Mouse (Mus musculus) hindbrain, embryonic 10.5 days (tissue): ENCODE data around the gene Tvp23a. TPM values are rescaled to one million over a fixed set of nuclear protein-coding genes. Genes with fewer than 3 reads are reported as not detected.

Experiments used
- DNase-seq: peaks from one replicate; pipeline ENCODE4 v3.0.0-alpha.2; 2017; ENCODE audit warnings: low spot score
- H3K27ac ChIP-seq: fragments of 300-500 bp; sonication (generic); 2 replicates; pipeline ENCODE4 v1.5.1; 2016; ENCODE audit warnings: mild to moderate bottlenecking, moderate library complexity
- H3K27me3 ChIP-seq: fragments of 300-500 bp; sonication (generic); 2 replicates; pipeline ENCODE4 v1.6.1; 2016; ENCODE audit warnings: mild to moderate bottlenecking; ENCODE audit not compliant: poor library complexity, insufficient read depth, severe bottlenecking
- H3K36me3 ChIP-seq: fragments of 300-500 bp; sonication (generic); 2 replicates; pipeline ENCODE4 v1.6.1; 2016; ENCODE audit warnings: mild to moderate bottlenecking, moderate library complexity
- H3K4me1 ChIP-seq: fragments of 300-500 bp; sonication (generic); replicated peaks from 2 replicates; pipeline ENCODE4 v1.6.1; 2016; ENCODE audit warnings: mild to moderate bottlenecking
- H3K4me3 ChIP-seq: fragments of 300-500 bp; sonication (generic); 2 replicates; pipeline ENCODE4 v1.5.1; 2016; ENCODE audit warnings: mild to moderate bottlenecking, moderate library complexity
- H3K9me3 ChIP-seq: fragments of 300-500 bp; sonication (generic); 2 replicates; pipeline ENCODE4 v1.6.1; 2016; ENCODE audit warnings: mild to moderate bottlenecking, moderate library complexity
- WGBS: fragments of 180-500 bp; shearing (Covaris S2); methylation state at CpG from one replicate; pipeline ENCODE4 v1.1.7; 2016; 5-methylcytosine and 5-hydroxymethylcytosine counted together
- polyA plus RNA-seq: library from polyadenylated mRNA; unstranded; fragments of >200 nt; fragmentation: Nextera tagmentation; extraction: Ambion mirVana; gene quantifications from 2 replicates; pipeline ENCODE4 v1.2.1, GENCODE M21; 2016

Gene Tvp23a
- polyA plus RNA-seq, 1 experiment from 2014 or later: 24.9 TPM

DNA sequence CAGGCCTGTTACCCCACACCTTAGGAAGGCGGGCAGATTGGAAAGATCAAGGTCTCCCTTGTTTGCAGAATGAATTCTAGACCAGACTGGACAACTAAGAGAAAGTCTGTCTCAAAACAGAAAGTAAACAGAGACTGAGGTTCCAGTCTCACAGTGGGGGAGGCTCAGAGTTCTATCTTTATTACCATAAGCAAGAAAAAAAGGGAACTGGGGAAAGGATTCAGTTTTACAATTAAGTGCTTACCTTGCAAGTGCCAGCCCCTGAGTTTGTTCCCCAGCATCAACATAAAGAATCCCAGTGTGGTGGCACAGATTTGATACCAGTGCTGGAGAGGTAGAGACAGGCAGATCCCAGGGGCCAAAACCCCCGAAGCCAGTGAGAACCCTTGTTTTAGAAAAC lies 28.8 kb upstream of the Tvp23a start:
- Histone ChIP-seq H3K4me1 (no peaks in the 10 kb centered on the region), H3K36me3 (no peaks in the 10 kb centered on the region), H3K9me3 (no peaks in the 10 kb centered on the region), H3K27me3 (no peaks in the 10 kb centered on the region), H3K4me3 (no peak overlapping the region), H3K27ac (no peak overlapping the region)
- no peak for DNase-seq
- 72% methylated on average over 2 of the region's 2 CpGs for WGBS

GRCm38 (mm10) chr16:10474956-10475355 lies 27.8 kb upstream of the Tvp23a start:
- H3K36me3 ChIP-seq: no peaks in the 10 kb centered on the region
- no peaks in the 10 kb centered on the region for H3K27me3 ChIP-seq
- no peaks in the 10 kb centered on the region for H3K9me3 ChIP-seq
- H3K4me1 ChIP-seq: no peaks in the 10 kb centered on the region
- DNase-seq: no peak
- WGBS: 79% methylated on average over 3 of the region's 3 CpGs
- no peak overlapping the region for H3K4me3 ChIP-seq
- H3K27ac ChIP-seq: no peak overlapping the region

DNA sequence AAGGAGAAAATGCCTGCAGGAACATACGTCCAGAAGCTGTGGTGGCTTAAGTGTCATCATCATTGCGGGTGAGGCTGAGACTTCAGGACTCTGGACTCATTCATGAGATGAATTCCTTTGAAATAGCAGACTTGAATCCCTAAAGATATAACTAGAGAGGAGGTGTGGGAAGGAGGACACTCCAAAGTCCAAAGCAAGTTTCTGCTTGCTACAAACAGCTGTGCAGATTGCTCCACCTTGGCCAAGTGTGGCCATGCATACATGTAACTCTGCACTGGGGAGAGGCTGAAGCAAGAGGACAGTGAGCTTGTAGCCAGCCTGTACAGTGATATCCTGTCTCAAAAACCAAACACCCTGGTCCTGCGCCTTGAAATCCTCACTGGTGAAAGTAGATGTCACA lies 24.8 kb upstream of the Tvp23a start:
- no peak overlapping the region for H3K27ac ChIP-seq
- no peak overlapping the region for H3K4me3 ChIP-seq
- no peaks in the 10 kb centered on the region for H3K36me3 ChIP-seq
- no peaks in the 10 kb centered on the region for H3K9me3 ChIP-seq
- no peaks in the 10 kb centered on the region for H3K4me1 ChIP-seq
- H3K27me3 ChIP-seq: no peaks in the 10 kb centered on the region
- DNase-seq: no peak
- WGBS: 90% methylated on average over 3 of the region's 3 CpGs

- H3K27me3 ChIP-seq: no peaks in the 10 kb centered on the region
- H3K27ac ChIP-seq: no peak overlapping the region
- WGBS: 79% methylated on average over 1 of the region's 1 CpGs
- H3K4me1 ChIP-seq: 0 out of 2 replicates have a peak, but pooled peaks cover 5% of the 10 kb centered on the region
- no peaks in the 10 kb centered on the region for H3K36me3 ChIP-seq
- H3K4me3 ChIP-seq: no peak overlapping the region
- DNase-seq: no peak
- H3K9me3 ChIP-seq: no peaks in the 10 kb centered on the region
These were observed 21.0 kb upstream of the Tvp23a start for GRCm38 (mm10) chr16:10468201-10468600.

GRCm38 (mm10) chr16:10467391-10468107 lies 20.4 kb upstream of the Tvp23a start:
- Histone ChIP-seq H3K27me3 (no peaks in the 10 kb centered on the region), H3K4me1 (0 out of 2 replicates have a peak, but pooled peaks cover 5% of the 10 kb centered on the region), H3K27ac (no peak overlapping the region), H3K36me3 (no peaks in the 10 kb centered on the region), H3K4me3 (no peak overlapping the region), H3K9me3 (no peaks in the 10 kb centered on the region)
- DNase-seq: no peak
- WGBS: 39% methylated on average over 11 of the region's 11 CpGs

DNA sequence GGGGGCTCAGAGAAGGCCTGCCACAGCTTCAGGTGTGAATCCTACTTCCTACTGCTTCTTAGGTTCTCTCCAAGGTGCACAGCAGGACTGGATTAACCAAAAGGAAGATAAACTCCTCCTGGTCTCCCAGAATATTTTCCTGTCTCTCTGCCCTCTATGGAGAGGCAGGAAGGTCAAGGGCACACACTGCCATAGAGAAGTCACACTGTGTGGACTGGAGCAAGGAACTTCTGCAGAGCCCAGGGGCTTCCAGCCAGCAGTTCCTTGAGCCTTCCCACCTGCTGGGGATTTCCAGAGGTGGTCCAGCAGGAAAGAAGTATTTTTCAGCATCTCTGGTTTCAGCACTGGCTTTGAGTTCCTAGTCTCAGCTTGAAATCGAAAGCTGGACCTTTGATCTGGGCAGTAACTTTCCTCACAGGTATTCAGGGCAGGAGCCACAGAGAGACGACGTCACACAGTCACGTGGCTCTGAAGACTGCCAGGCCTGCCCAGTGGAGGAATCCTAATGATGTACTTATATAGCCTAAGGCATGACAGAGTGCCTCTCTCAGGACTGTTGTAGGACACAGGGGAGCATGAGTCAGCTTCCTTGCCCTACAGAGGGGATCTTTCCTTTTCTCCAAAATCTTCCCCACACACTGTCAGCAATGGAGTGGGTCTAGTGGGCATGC lies 18.0 kb upstream of the Tvp23a start:
- no peak overlapping the region for H3K4me3 ChIP-seq
- H3K4me1 ChIP-seq: 0 out of 2 replicates have a peak, but pooled peaks cover 5% of the 10 kb centered on the region
- H3K9me3 ChIP-seq: no peaks in the 10 kb centered on the region
- 37% methylated on average over 4 of the region's 4 CpGs for WGBS
- H3K36me3 ChIP-seq: no peaks in the 10 kb centered on the region
- DNase-seq: no peak
- no peaks in the 10 kb centered on the region for H3K27me3 ChIP-seq
- H3K27ac ChIP-seq: no peak overlapping the region

GRCm38 (mm10) chr16:10461178-10461577 lies 14.0 kb upstream of the Tvp23a start:
- Histone ChIP-seq H3K4me3 (no peak overlapping the region), H3K27me3 (no peaks in the 10 kb centered on the region), H3K4me1 (0 out of 2 replicates have a peak, but pooled peaks cover 5% of the 10 kb centered on the region), H3K27ac (no peak overlapping the region), H3K36me3 (no peaks in the 10 kb centered on the region), H3K9me3 (no peaks in the 10 kb centered on the region)
- DNase-seq: no peak
- 92% methylated on average over 2 of the region's 2 CpGs for WGBS

- Histone ChIP-seq H3K9me3 (no peaks in the 10 kb centered on the region), H3K27ac (no peak overlapping the region), H3K4me3 (no peak overlapping the region), H3K4me1 (peaks cover 3% of the 10 kb centered on the region; the same call in 1 of the 2 replicates), H3K27me3 (no peaks in the 10 kb centered on the region), H3K36me3 (no peaks in the 10 kb centered on the region)
- no peak for DNase-seq
- 73% methylated on average over 2 of the region's 2 CpGs for WGBS
These were observed 13.0 kb upstream of the Tvp23a start for GRCm38 (mm10) chr16:10460188-10460587.

DNA sequence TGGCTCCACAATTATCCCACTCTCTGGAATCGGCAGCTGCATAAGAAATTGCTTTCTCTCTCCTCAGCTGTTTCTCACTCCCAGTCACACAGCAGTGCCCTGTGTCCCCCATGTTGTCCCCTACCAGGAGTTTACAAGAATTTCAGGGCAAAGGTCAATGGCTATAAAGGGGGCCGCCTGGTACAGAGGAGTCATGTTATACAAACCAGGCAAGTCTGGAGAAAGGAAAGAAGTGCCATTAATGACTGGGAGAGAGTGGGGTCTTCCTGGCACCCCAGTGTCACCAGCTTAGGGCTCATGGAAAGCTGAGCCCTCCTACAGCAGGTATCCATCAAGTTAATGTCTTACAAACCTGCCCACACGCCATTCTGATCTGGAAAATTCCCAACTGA lies 7.4 kb upstream of the Tvp23a start:
- no peak for DNase-seq
- Histone ChIP-seq H3K36me3 (no peaks in the 10 kb centered on the region), H3K4me1 (peaks cover 5% of the 10 kb centered on the region), H3K27me3 (no peaks in the 10 kb centered on the region), H3K4me3 (no peak overlapping the region), H3K27ac (no peak overlapping the region), H3K9me3 (no peaks in the 10 kb centered on the region)
- 46% methylated on average over 3 of the region's 3 CpGs for WGBS

DNA sequence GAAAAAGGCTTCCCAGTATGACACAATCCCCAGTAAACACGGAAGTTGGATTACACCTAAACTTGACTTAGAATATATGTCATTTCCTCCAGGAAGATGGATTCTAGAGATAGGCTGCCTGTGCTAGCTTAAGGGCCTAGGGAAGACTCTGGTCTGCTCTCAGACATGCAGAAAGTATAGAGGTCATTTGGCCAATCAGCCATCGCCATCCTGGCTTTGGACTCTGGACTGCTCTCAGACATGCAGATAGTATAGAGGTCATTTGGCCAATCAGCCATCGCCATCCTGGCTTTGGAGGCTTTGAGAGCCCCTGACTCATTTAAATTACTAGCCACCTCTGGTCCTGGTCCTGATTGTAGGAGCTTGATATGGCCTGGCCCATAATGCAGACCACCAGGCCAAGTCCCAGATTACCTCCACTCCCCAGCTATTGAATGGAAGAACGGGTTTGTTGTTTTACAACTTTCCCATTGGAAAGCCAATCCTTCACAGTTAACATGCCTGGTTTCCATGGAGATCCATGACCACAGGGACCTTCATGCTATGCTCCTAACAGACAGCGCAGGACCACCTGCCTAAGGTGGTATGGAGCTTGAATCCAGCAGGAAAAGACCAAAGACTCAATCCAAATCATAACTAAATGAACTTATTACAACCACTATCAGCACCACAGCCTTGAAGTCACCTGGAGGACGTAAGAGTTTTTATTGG lies 6.9 kb upstream of the Tvp23a start:
- WGBS: 80% methylated on average over 6 of the region's 6 CpGs
- Histone ChIP-seq H3K27me3 (no peaks in the 10 kb centered on the region), H3K9me3 (no peaks in the 10 kb centered on the region), H3K27ac (no peak overlapping the region), H3K36me3 (no peaks in the 10 kb centered on the region), H3K4me1 (peaks cover 5% of the 10 kb centered on the region), H3K4me3 (no peak overlapping the region)
- no peak for DNase-seq

DNA sequence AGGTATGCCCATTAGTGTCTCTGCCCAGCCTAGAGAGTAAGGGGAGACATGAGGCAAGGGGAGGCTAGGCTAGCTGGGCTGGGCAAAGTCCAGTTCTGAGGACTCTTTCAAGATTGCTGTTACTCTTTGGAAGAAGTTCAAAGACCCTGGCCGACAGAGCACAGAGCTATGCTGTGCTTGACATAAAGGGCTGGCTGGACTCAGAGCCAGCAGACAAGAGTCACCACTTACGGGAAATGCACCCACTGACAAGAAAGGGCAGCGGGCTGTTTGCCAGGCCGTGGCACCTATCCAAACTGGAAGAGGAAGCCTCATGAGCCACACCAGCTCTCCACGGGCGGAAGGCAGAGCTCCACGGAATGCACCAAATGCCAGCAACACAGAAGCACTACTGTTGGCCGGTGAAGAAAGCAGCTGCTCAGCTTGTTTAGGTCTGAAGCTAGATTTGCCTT lies 5.3 kb upstream of the Tvp23a start:
- no peak for DNase-seq
- Histone ChIP-seq H3K4me3 (no peak overlapping the region), H3K27me3 (no peaks in the 10 kb centered on the region), H3K36me3 (no peaks in the 10 kb centered on the region), H3K27ac (no peak overlapping the region), H3K9me3 (no peaks in the 10 kb centered on the region), H3K4me1 (peaks cover 11% of the 10 kb centered on the region)
- 89% methylated on average over 8 of the region's 8 CpGs for WGBS

DNA sequence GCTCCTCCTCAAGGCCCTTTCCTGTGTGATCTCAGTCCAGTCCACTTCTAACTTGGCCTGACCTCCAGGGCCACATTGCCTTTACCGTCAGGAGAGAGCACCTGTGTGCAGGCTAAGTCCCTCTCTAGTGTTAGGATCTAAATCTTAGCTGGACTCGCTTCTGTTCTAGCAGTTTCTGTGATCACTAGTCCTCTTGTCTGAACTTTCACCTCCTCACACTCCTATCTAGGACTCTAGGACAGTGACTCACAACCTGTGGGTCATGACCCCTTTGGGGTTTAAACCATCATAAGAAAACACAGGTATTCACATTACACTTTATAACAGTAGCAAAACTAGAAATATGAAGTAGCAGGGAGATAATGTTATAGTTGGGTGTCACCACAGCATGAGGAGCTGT lies 4.7 kb upstream of the Tvp23a start:
- Histone ChIP-seq H3K27ac (no peak overlapping the region), H3K4me1 (peaks cover 15% of the 10 kb centered on the region), H3K27me3 (no peaks in the 10 kb centered on the region), H3K36me3 (no peaks in the 10 kb centered on the region), H3K4me3 (no peak overlapping the region), H3K9me3 (no peaks in the 10 kb centered on the region)
- DNase-seq: no peak
- 82% methylated on average over 2 of the region's 2 CpGs for WGBS

DNA sequence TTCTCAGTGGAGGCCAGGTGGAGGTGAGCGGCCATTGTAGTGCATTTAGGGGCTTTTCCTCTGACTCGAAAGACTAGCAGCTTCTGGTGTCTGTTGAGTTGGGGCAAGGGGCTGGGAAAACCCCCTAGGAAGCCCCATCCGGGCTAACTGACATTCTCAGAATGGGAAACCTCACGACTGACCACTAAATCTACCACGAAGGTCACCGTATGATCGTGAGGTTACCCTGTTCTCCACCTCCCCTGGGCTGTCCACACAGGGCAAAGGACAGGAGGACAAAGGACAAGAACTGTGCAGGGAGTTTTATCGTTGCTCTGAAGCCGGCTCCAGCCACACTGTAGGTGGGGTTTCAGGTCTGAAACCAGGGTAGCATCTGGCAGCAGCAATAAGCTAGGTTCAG lies 1.8 kb upstream of the Tvp23a start:
- DNase-seq: no peak
- no peaks in the 10 kb centered on the region for H3K9me3 ChIP-seq
- 84% methylated on average over 9 of the region's 9 CpGs for WGBS
- no peak overlapping the region for H3K27ac ChIP-seq
- peaks cover 27% of the 10 kb centered on the region for H3K4me1 ChIP-seq
- no peak overlapping the region for H3K4me3 ChIP-seq
- H3K27me3 ChIP-seq: no peaks in the 10 kb centered on the region
- no peaks in the 10 kb centered on the region for H3K36me3 ChIP-seq
